Mouse (Mus musculus) heart, embryonic 14.5 days (tissue): ENCODE results near the gene Bcap29. TPM values are rescaled to one million over a fixed set of nuclear protein-coding genes. Genes with fewer than 3 reads are reported as not detected.
A peak's percentile ranks its signal among the peaks of the same experiment; 100 is the strongest.

ENCODE experiments used
- ATAC-seq: fragments of 200-750 bp; cut with Nextera tagmentation; 2 replicates; pipeline ENCODE4 v1.8.0; 2017; ENCODE audit warnings: low read depth, moderate TSS enrichment; ENCODE audit not compliant: insufficient number of reproducible peaks, insufficient read depth, low FRiP score
- H3K27ac ChIP-seq, 2 experiments: fragments of 200-500 bp in 1 of 2; fragments of 300-500 bp in 1 of 2; sonication (generic) in 1 of 2; replicated peaks in 1 of 2; 2 replicates each; pipeline ENCODE4 v1.5.1; 2012 to 2014; ENCODE audit warnings: low read depth in 2 of 2, low read length in 2 of 2, control low read depth in 1 of 2, mild to moderate bottlenecking in 1 of 2, mixed read lengths in 1 of 2; ENCODE audit not compliant: control insufficient read depth in 1 of 2, insufficient read depth in 1 of 2
- H3K27me3 ChIP-seq: fragments of 300-500 bp; sonication (generic); 2 replicates; pipeline ENCODE4 v1.6.1; 2014; ENCODE audit warnings: mild to moderate bottlenecking, low read length, control low read depth; ENCODE audit not compliant: control insufficient read depth, insufficient read depth
- H3K36me3 ChIP-seq: fragments of 300-500 bp; sonication (generic); 2 replicates; pipeline ENCODE4 v1.6.1; 2014; ENCODE audit warnings: mild to moderate bottlenecking, control low read depth, low read length, mixed read lengths; ENCODE audit not compliant: control insufficient read depth, insufficient read depth
- H3K4me1 ChIP-seq, 2 experiments: fragments of 200-500 bp in 1 of 2; fragments of 300-500 bp in 1 of 2; sonication (generic) in 1 of 2; 2 replicates each; pipeline ENCODE4 v1.6.1; 2012 to 2014; ENCODE audit warnings: low read length in 2 of 2, control low read depth in 1 of 2, mixed read lengths in 1 of 2; ENCODE audit not compliant: control insufficient read depth in 2 of 2, insufficient read depth in 2 of 2
- H3K4me2 ChIP-seq: fragments of 300-500 bp; sonication (generic); 2 replicates; pipeline ENCODE4 v1.6.1; 2014; ENCODE audit warnings: mild to moderate bottlenecking, low read length
- H3K4me3 ChIP-seq, 2 experiments: fragments of 200-500 bp in 1 of 2; fragments of 300-500 bp in 1 of 2; sonication (generic) in 1 of 2; 2 replicates each; pipeline ENCODE4 v1.5.1; 2012 to 2014; ENCODE audit warnings: low read length in 2 of 2, mild to moderate bottlenecking in 2 of 2, control low read depth in 1 of 2, low read depth in 1 of 2, moderate library complexity in 1 of 2; ENCODE audit not compliant: control insufficient read depth in 1 of 2, insufficient read depth in 1 of 2
- H3K9ac ChIP-seq: fragments of 300-500 bp; sonication (generic); 2 replicates; pipeline ENCODE4 v1.6.1; 2014; ENCODE audit warnings: mild to moderate bottlenecking, low read length
- H3K9me3 ChIP-seq: fragments of 300-500 bp; sonication (generic); 2 replicates; pipeline ENCODE4 v1.6.1; 2016; ENCODE audit warnings: low read length, control low read depth; ENCODE audit not compliant: control insufficient read depth
- WGBS: fragments of 180-500 bp; shearing (Covaris S2); extraction: QIAGEN DNeasy Blood & Tissue Kit; methylation state at CpG from one replicate; pipeline ENCODE4 v1.1.7; 2014; 5-methylcytosine and 5-hydroxymethylcytosine counted together
- polyA plus RNA-seq: library from polyadenylated mRNA; unstranded; fragments of >200 nt; fragmentation: Nextera tagmentation; extraction: Ambion mirVana; gene quantifications from 2 replicates; pipeline ENCODE4 v1.2.1, GENCODE M21; 2014

Bcap29 gene
- 49.4 and 51.0 TPM in 2 replicates for polyA plus RNA-seq

- Histone ChIP-seq H3K4me1 (peaks cover 2 to 10% of the 10 kb centered on the region in 2 experiments; a peak in 3 of 4 replicates), H3K36me3 (peaks cover 4% of the 10 kb centered on the region; the same call in 1 of the 2 replicates), H3K27me3 (no peaks in the 10 kb centered on the region), H3K9ac (peak within 1 kb of the TSS; percentile 91), H3K4me3 (peak within 1 kb of the TSS; percentile 50 to 51), H3K9me3 (no peaks in the 10 kb centered on the region), H3K4me2 (peak within 1 kb of the TSS; percentile 89), H3K27ac (peak within 1 kb of the TSS; percentile 61 to 82)
- 2% methylated on average over 73 of the region's 73 CpGs for WGBS
- ATAC-seq, result peak; percentile 83
These were observed at the start of gene Bcap29 for GRCm38 (mm10) chr12:31634343-31635239. TSS of gene Bcap29 (minus strand) at chr12:31634658.

- ATAC-seq, result no peak
- no peak overlapping the region for H3K9ac ChIP-seq
- H3K27ac ChIP-seq, result no peak overlapping the region
- H3K9me3 ChIP-seq, result no peaks in the 10 kb centered on the region
- H3K4me3 ChIP-seq, result no peak overlapping the region
- no peak overlapping the region for H3K4me2 ChIP-seq
- no peaks in the 10 kb centered on the region for H3K27me3 ChIP-seq
- WGBS, result 66% methylated on average over 3 of the region's 3 CpGs
- H3K4me1 ChIP-seq, result no peaks in the 10 kb centered on the region
- peaks cover 83% of the 10 kb centered on the region for H3K36me3 ChIP-seq
These were observed 32.7 kb upstream of the Bcap29 start for GRCm38 (mm10) chr12:31667187-31667586.

DNA sequence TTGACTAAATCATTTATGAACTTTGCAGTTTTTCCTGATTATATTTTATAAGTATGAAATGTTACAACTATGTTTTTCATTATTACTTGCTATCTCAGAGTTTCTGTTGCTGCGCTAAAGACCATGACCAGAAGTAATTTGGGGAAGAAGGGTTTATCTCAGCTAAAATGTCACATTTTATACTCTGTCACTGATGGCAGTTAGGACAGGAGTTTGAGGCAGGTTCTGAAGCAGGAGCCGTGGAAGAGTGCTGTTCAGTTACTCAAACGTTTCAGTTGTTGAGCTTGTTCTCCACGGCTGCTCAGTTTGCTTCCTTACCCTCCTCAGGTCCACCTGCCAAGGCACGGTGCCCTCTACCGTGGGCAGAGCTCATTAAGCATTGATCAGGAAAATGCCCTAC, 31.5 kb upstream of the Bcap29 start:
- Histone ChIP-seq H3K4me2 (no peak overlapping the region), H3K27me3 (no peaks in the 10 kb centered on the region), H3K27ac (no peak overlapping the region), H3K4me1 (no peaks in the 10 kb centered on the region), H3K4me3 (no peak overlapping the region), H3K9me3 (no peaks in the 10 kb centered on the region), H3K36me3 (peaks cover 79% of the 10 kb centered on the region), H3K9ac (no peak overlapping the region)
- no peak for ATAC-seq
- WGBS, result 73% methylated on average over 6 of the region's 6 CpGs

- Histone ChIP-seq H3K36me3 (peaks cover 9% of the 10 kb centered on the region), H3K9me3 (no peaks in the 10 kb centered on the region), H3K4me3 (no peak overlapping the region), H3K9ac (no peak overlapping the region), H3K4me1 (peaks cover 0 to 10% of the 10 kb centered on the region in 2 experiments; a peak in 2 of 4 replicates), H3K27me3 (no peaks in the 10 kb centered on the region), H3K27ac (no peak overlapping the region), H3K4me2 (no peak overlapping the region)
- WGBS, result 95% methylated on average over 2 of the region's 2 CpGs
- ATAC-seq, result no peak
These were observed 22.4 kb upstream of the Bcap29 start for GRCm38 (mm10) chr12:31656841-31657240.

GRCm38 (mm10) chr12:31654965-31655477, 20.6 kb upstream of the Bcap29 start:
- 0 out of 2 replicates have a peak, but pooled peaks cover 11% of the 10 kb centered on the region for H3K36me3 ChIP-seq
- H3K9ac ChIP-seq, result peak overlapping the region; percentile 88
- peak overlapping the region; percentile 84 to 88 for H3K27ac ChIP-seq
- ATAC-seq, result peak; percentile 84
- under 1% methylated on average over 29 of the region's 29 CpGs for WGBS
- peaks cover 0 to 10% of the 10 kb centered on the region in 2 experiments; a peak in 2 of 4 replicates for H3K4me1 ChIP-seq
- peak overlapping the region; percentile 88 to 91 for H3K4me3 ChIP-seq
- no peaks in the 10 kb centered on the region for H3K9me3 ChIP-seq
- peak overlapping the region; percentile 74 for H3K4me2 ChIP-seq
- no peaks in the 10 kb centered on the region for H3K27me3 ChIP-seq

DNA sequence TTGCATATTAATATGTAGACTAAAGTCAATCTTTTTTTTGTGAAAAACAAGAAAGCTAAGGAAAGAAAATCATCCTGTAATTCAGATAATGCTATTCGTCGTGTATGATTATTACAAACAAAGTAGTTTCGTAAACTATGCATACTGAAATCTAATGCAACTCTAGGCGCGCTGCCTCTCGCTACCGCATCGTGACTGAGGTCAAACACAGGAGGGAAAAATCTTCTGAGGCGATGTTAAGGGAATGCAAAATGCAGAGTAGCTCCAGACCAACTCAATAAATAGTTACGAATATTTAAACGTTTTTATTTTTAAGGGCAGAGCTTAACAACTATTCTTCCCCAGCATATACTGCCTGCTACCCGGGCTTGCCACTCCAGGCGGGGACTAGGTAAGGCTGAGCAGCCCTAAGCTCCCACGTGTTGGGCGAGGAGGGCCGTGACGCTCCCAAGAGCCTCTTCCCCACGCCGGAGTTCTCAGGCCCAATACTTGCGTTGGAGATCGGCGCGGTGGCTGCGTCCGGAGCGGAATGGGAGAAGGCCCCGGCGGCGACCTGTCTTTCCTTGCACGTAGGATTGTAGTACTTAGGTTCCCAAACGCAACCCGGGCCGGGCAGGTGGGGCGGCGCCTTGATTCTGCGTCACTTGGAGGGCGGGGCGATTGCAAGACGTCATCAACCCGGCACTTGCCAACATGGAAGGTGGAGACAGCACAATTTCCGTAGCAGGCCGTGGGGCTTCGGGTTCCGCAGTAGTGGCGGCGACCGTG, 19.9 kb upstream of the Bcap29 start, which contains the start of the genes Dus4l and Cog5:
Gene Dus4l (minus strand): TSS at position 630 of the 768 bp plus-strand sequence.
Gene Cog5 (plus strand): TSS at position 673 of the 768 bp plus-strand sequence.
- Histone ChIP-seq H3K27ac (peak within 1 kb of the TSS; percentile 84 to 88), H3K9me3 (no peaks in the 10 kb centered on the region), H3K4me1 (peaks cover 0 to 10% of the 10 kb centered on the region in 2 experiments; a peak in 2 of 4 replicates), H3K4me2 (peak within 1 kb of the TSS; percentile 74), H3K9ac (peak within 1 kb of the TSS; percentile 88), H3K4me3 (peak within 1 kb of the TSS; percentile 88 to 91), H3K27me3 (no peaks in the 10 kb centered on the region), H3K36me3 (0 out of 2 replicates have a peak, but pooled peaks cover 11% of the 10 kb centered on the region)
- ATAC-seq, result peak; percentile 93
- WGBS, result under 1% methylated on average over 47 of the region's 47 CpGs

DNA sequence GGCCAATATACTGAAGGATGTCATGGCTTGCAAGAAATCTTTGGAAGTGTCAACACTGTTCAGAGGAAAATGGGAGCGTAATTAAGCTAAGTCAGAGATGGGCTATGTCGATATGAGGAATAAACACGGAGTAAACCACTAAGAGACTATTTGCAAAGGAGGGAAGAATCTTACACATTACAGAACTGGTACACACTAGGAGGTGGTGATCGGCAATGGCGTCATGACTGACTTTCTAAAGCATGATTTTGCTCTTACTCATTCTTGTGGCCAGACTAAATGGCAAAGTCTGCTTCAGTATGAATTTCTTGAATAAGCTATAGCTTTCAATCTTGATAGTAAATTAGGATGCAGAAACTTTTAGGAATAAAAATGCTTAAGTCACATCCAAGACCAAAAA, 19.2 kb upstream of the Bcap29 start:
- Histone ChIP-seq H3K4me2 (peak overlapping the region; percentile 65), H3K36me3 (0 out of 2 replicates have a peak, but pooled peaks cover 11% of the 10 kb centered on the region), H3K9ac (peak overlapping the region; percentile 88; the same call in 1 of the 2 replicates), H3K4me1 (peaks cover 0 to 10% of the 10 kb centered on the region in 2 experiments; a peak in 2 of 4 replicates), H3K9me3 (no peaks in the 10 kb centered on the region), H3K27me3 (no peaks in the 10 kb centered on the region), H3K27ac (no peak overlapping the region), H3K4me3 (peak overlapping the region in 1 of 2 experiments; percentile 91; a peak in 2 of 4 replicates)
- 63% methylated on average over 5 of the region's 5 CpGs for WGBS
- no peak for ATAC-seq
